Mouse (Mus musculus) E14TG2a.4 (cell line): ENCODE measurements around the gene Mfsd2a.

Source experiments
- CTCF ChIP-seq: conservative IDR thresholded peaks from 2 replicates; pipeline ENCODE4 v1.5.1; 2014; ENCODE audit warnings: low read length
- NANOG ChIP-seq: IDR thresholded peaks from 2 replicates; pipeline ENCODE4 v1.6.1; 2014; ENCODE audit warnings: borderline replicate concordance, low read length, mixed read lengths

GRCm38 (mm10) chr4:122933051-122933591 is 27.9 kb downstream of the Mfsd2a start:
- no peak for TF ChIP-seq CTCF
- no peak for TF ChIP-seq NANOG
